Mouse (Mus musculus) heart, adult 2 months (tissue): ENCODE measurements around the gene Elmo1.

Source experiments
- CTCF ChIP-seq: fragments of 200-600 bp; IDR thresholded peaks from 2 replicates; pipeline ENCODE4 v1.8.1; 2022; ENCODE audit warnings: antibody characterized with exemption, mild to moderate bottlenecking, moderate library complexity
- EP300 ChIP-seq: fragments of 200-500 bp; IDR thresholded peaks from 2 replicates; pipeline ENCODE4 v1.6.1; 2011; ENCODE audit warnings: low read depth, low read length, control low read depth; ENCODE audit not compliant: insufficient read depth
- POLR2A ChIP-seq: fragments of 200-500 bp; IDR thresholded peaks from 2 replicates; pipeline ENCODE4 v1.6.1; 2011; ENCODE audit warnings: mild to moderate bottlenecking, low read depth, low read length, control low read depth; ENCODE audit not compliant: insufficient read depth

DNA sequence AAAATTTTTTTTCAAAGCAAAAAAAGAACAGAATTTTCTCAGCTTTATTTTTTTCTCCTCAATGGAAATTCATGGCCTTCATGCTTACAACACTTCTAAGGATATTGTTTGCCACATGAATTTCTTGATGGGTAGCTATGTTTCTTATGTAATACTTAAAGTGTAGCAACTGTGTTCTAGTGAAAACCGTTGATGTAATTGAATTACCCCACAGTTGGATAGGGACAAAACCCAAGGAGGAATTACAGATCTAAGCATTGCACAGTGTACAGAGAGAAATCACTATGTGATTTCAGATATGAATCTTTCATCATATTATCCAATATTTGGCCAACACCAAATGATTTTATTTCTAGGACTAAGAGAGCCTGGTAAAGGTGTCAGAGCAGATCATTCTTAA, 259.4 kb downstream of the Elmo1 start:
- TF ChIP-seq POLR2A (no peak), CTCF (no peak), EP300 (no peak)
